Comparison of ENCODE assay signal across 8 mouse cellular contexts in the genomic region with DNA sequence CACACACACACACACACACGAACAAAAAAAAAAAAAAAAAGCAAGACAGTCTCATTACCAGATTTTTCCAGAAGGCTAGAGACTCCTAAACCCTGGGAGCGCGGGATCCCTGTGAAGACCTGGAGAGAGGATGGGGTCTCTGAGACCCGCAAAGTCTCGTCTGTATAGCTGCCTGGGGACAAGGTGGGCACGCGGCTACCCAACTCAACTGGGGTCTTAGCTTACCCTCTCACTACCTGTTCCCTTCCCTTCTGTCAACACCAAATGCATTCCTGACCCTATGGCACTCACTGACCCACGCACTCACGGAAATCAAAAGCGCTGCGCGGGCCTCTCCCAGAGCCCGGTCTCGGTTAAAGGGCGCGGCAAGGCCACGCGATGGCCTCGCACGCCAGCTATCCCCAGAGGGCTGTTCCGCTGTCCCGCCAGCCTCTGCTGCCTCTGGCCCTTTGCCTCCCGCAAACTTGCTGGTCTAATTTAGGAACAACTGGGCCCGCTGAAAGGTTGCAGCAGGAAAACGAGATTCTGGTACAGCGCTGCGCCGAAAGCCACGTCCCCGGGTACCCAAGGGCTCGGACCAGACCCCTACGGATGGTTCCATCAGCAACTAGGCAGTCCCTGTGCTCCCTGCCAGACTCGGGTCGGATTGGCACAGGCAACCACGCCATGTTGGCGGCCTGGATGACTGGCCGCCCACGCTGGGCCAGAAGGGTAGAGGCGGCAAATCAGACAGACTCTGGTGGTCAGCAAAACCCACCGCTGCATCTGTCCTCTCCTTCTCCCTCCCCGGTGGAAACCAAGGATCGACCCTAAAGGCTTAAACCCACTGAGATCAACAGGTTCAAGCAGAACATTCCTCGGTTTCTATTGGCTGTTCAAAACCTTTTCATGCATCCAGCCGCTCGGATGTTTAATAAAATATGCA. TPM values are rescaled to one million over a fixed set of nuclear protein-coding genes. Genes with fewer than 3 reads are reported as not detected.
DNase-seq lines count a peak whose midpoint lies in the region; ATAC-seq lines count a peak whose summit lies in the region.

No protein-coding gene starts in this region.

- peak overlapping the region; percentile 65 for H3K27ac ChIP-seq in embryonic facial prominence, embryonic 14.5 days (replicated peaks; ENCODE audit: low read depth, low read length)
- peak overlapping the region; percentile 91 for H3K27ac ChIP-seq in midbrain, embryonic 14.5 days (replicated peaks; ENCODE audit: low read depth, low read length)

- no peaks in the 10 kb centered on the region for H3K36me3 ChIP-seq in embryonic facial prominence, embryonic 14.5 days (ENCODE audit: control insufficient read depth, insufficient read depth, low read length)
- H3K36me3 ChIP-seq in midbrain, embryonic 14.5 days (ENCODE audit: control insufficient read depth, insufficient read depth, low read length) = no peaks in the 10 kb centered on the region

- H3K4me2 ChIP-seq in embryonic facial prominence, embryonic 14.5 days (ENCODE audit: low read depth, low read length) = peak overlapping the region; percentile 85
- peak overlapping the region; percentile 43 for H3K4me2 ChIP-seq in midbrain, embryonic 14.5 days (ENCODE audit: low read length)

- peaks cover 85% of the 10 kb centered on the region for H3K27me3 ChIP-seq in embryonic facial prominence, embryonic 14.5 days (replicated peaks; ENCODE audit: control insufficient read depth, insufficient read depth, low read length)
- H3K27me3 ChIP-seq in midbrain, embryonic 14.5 days (ENCODE audit: control insufficient read depth, insufficient read depth, low read length) = peaks cover 46% of the 10 kb centered on the region

- DNase-seq in 3134 (ENCODE audit: extremely low read depth, insufficient read length, low spot score) = peak; percentile 75
- peak; percentile 9 for DNase-seq in CD4-positive helper T cell, adult 2 months (ENCODE audit: low read depth, low spot score)
- no peak for DNase-seq in embryonic facial prominence, embryonic 14.5 days (ENCODE audit: low spot score)
- DNase-seq in heart, postnatal 4 days = peak; percentile 27
- peak; percentile 60 for DNase-seq in midbrain, embryonic 14.5 days
- no peak for DNase-seq in frontal cortex, postnatal 36 days (ENCODE audit: low spot score in 2 of 2)
- DNase-seq in layer of hippocampus, postnatal 36 days = no peak

- peak overlapping the region; percentile 65 for H3K4me3 ChIP-seq in embryonic facial prominence, embryonic 14.5 days (ENCODE audit: low read depth, low read length)
- H3K4me3 ChIP-seq in midbrain, embryonic 14.5 days (replicated peaks; ENCODE audit: low read depth, low read length) = peak overlapping the region; percentile 54

- H3K4me1 ChIP-seq in embryonic facial prominence, embryonic 14.5 days (ENCODE audit: control insufficient read depth, insufficient read depth, low read length) = 0 out of 2 replicates have a peak, but pooled peaks cover 7% of the 10 kb centered on the region
- H3K4me1 ChIP-seq in midbrain, embryonic 14.5 days (ENCODE audit: control insufficient read depth, insufficient read depth, low read length) = peaks cover 11% of the 10 kb centered on the region; the same call in 1 of the 2 replicates

- WGBS in embryonic facial prominence, embryonic 14.5 days = 5% methylated on average over 40 of the region's 45 CpGs
- WGBS in midbrain, embryonic 14.5 days = under 1% methylated on average over 45 of the region's 45 CpGs

- peak overlapping the region; percentile 79 for H3K9ac ChIP-seq in embryonic facial prominence, embryonic 14.5 days (ENCODE audit: low read depth, low read length)
- H3K9ac ChIP-seq in midbrain, embryonic 14.5 days (replicated peaks; ENCODE audit: low read length) = peak overlapping the region; percentile 73

- ATAC-seq in embryonic facial prominence, embryonic 14.5 days (ENCODE audit: low read depth) = no peak
- no peak for ATAC-seq in midbrain, embryonic 14.5 days (ENCODE audit: low FRiP score, low TSS enrichment)
- ATAC-seq in erythroid progenitor cell, adult 5-6 weeks (replicated peaks; ENCODE audit: low FRiP score, poor library complexity, severe bottlenecking) = no peak

- no peaks in the 10 kb centered on the region for H3K9me3 ChIP-seq in embryonic facial prominence, embryonic 14.5 days (ENCODE audit: control insufficient read depth, low read length)
- no peaks in the 10 kb centered on the region for H3K9me3 ChIP-seq in midbrain, embryonic 14.5 days (ENCODE audit: control insufficient read depth, low read length)

RNA-seq across cellular contexts. Expression of a gene that starts 2.5 kb away (rescaled TPM):
- 36.6 and 37.0 TPM in 2 replicates for polyA plus RNA-seq in embryonic facial prominence, embryonic 14.5 days (2014; fragmentation: Nextera tagmentation; extraction: Ambion mirVana)
- total RNA-seq in heart, postnatal 4 days (2021) = 10 to 100 TPM; 24.1 to 24.3 TPM
- polyA plus RNA-seq in midbrain, embryonic 14.5 days (2014; fragmentation: Nextera tagmentation; extraction: Ambion mirVana) = 42.2 and 50.9 TPM in 2 replicates
- 5.4 and 6.5 TPM in 2 replicates for total RNA-seq in erythroid progenitor cell, adult 5-6 weeks (2015; ENCODE audit: low replicate concordance)
- 7.6 and 10.4 TPM in 2 replicates for total RNA-seq in erythroid progenitor cell, adult 5-6 weeks (2017; ENCODE audit: low replicate concordance)
- 10 to 100 TPM; 33.9 to 34.0 TPM for total RNA-seq in layer of hippocampus, postnatal 36 days (2021)

RNA-seq across cellular contexts. Expression of a gene that starts 2.9 kb away (rescaled TPM):
- polyA plus RNA-seq in embryonic facial prominence, embryonic 14.5 days (2014; fragmentation: Nextera tagmentation; extraction: Ambion mirVana) = 17.8 and 18.6 TPM in 2 replicates
- total RNA-seq in heart, postnatal 4 days (2021) = 1 to 10 TPM; 2.3 to 2.6 TPM
- polyA plus RNA-seq in midbrain, embryonic 14.5 days (2014; fragmentation: Nextera tagmentation; extraction: Ambion mirVana) = 61.8 and 74.7 TPM in 2 replicates
- total RNA-seq in erythroid progenitor cell, adult 5-6 weeks (2015; ENCODE audit: low replicate concordance) = not detected in 2 replicates
- 1.4 TPM in 1 of 2 replicates, not detected in the other for total RNA-seq in erythroid progenitor cell, adult 5-6 weeks (2017; ENCODE audit: low replicate concordance)
- total RNA-seq in layer of hippocampus, postnatal 36 days (2021) = under 1 TPM; 0.40 to 0.90 TPM

Comparison
In these comparisons a context has a peak if more than half of its experiments do, and no peak if none do; other contexts are left out.
1. DNase-seq: peak in 3134 (single experiment), CD4-positive helper T cell, adult 2 months (single experiment), heart, postnatal 4 days (single experiment) and midbrain, embryonic 14.5 days (single experiment); none in embryonic facial prominence, embryonic 14.5 days (single experiment), frontal cortex, postnatal 36 days (0 of 2) and layer of hippocampus, postnatal 36 days (0 of 2).